Mouse (Mus musculus) Patski (cell line): ENCODE measurements around the gene Rnf130. TPM values are rescaled to one million over a fixed set of nuclear protein-coding genes. Genes with fewer than 3 reads are reported as not detected.

Experiments used
- ATAC-seq: fragments of 100-300 bp; one replicate; pipeline ENCODE4 v1.8.0; 2021
- CTCF ChIA-PET: fragments of 350-600 bp; sonication (Branson Sonifier 250); formaldehyde crosslinking; loops from one replicate; lab custom pipeline; 2022; ENCODE audit warnings: inconsistent platforms; lab: Charles Lee
- POLR2A ChIA-PET: fragments of 350-600 bp; sonication (Branson Sonifier 250); formaldehyde crosslinking; loops from one replicate; lab custom pipeline; 2022; ENCODE audit warnings: antibody characterized with exemption, inconsistent platforms; lab: Charles Lee
- DNase-seq: peaks from one replicate; pipeline ENCODE4 v3.0.0-alpha.2; 2011; ENCODE audit warnings: low read depth, low spot score
- H3K27me3 ChIP-seq: fragments of 371-371 bp; one replicate; pipeline ENCODE4 v1.5.1; 2021
- CTCF ChIP-seq: fragments of 100-300 bp; IDR thresholded peaks from one replicate; pipeline ENCODE4 v1.5.1; 2021
- in situ Hi-C: fragments of 300-500 bp; cut with MboI; formaldehyde crosslinking; loops from 3 replicates; pipeline ENCODE4 v1.11.1; 2018; ENCODE audit warnings: low pct_unique_long_range_greater_than_20kb, mixed read lengths
- polyA plus RNA-seq: library from polyadenylated mRNA; unstranded; gene quantifications from one replicate; pipeline ENCODE4 v1.2.3, GENCODE M21; 2021

Rnf130 gene
- polyA plus RNA-seq, 1 experiment from 2014 or later, result 104 TPM

DNA sequence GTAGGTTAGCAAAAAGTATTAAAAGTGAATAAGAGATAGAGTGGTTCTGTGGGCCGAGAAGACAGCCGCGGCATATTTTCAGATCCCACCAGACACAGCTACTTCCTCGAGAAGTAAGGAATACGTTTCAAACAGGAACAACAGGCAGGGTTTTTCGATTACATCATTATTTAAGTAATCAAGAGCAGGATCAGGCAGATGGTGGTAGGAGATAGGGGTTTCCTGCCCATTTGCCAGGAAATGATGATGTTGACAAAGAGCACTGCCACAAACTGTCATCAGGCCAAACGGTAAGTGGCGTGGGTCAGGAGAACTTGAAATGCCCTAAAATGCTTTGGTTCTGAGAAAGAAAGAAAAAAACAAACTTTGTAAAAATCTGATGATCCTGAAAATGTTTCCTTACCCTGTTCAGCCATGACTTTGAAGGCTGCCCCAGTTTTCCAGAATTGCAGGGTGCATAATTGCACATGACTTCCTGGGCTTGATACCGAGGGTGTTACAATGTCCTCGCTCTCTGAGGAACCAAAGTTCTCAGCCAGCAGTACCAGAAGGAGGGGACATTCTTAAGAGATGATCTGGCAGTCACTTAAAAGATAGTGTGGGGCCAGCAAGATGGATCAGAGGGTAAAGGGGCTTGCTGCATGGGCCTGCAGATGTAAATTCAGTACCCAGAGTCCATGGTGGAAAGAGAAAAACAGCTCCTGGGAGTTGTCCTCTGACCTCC is 109.2 kb downstream of the Rnf130 start:
- ATAC-seq (no peak), DNase-seq (no peak)
- no peak for TF ChIP-seq CTCF
- H3K27me3 ChIP-seq, result no peaks in the 10 kb centered on the region
- POLR2A ChIA-PET, result interaction anchor here (0.8 kb wide), 1 partner anchor 11 kb away, joined by 3 read pairs; no protein-coding TSS in a partner anchor
- in situ Hi-C loops, result loop anchor here (5.0 kb wide), 1 partner anchor 147 kb away; no protein-coding TSS in a partner anchor
- CTCF ChIA-PET, result no interaction called here

DNA sequence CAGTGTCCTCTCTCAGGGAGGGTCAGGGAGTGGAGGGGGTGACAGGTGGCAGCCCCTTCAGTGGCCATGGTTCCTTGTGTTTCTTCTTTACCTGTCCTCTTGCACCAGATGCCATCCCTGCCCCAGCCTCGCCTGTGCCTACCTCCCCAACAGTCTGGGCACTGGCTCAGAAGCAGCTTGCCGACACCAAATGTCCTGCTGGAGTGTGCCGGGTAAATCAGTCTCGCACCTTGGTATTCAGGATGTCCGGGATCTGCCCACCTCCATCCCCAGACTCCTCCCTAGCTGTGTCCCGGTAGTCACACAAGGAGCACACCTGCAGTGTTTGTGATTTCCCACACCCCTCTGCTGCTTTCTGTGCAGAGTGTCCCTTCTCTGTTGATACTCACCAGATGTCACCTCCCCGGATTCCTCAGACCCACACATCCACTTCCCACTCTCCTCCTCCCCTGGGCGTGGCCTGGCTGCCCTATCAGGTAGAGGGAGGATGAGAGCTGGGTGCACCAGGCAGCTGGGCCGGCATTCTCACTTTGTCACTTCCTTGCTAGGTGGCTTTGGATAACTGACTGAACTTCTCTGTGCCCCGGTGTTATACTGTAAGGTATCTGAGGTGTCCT is 113.2 kb downstream of the Rnf130 start:
- ChIA-PET CTCF (interaction anchor here (1.7 kb wide), 1 partner anchor 93 kb away, joined by 3 read pairs; no protein-coding TSS in a partner anchor), POLR2A (no interaction called here)
- in situ Hi-C loops, result no loop called here
- no peaks in the 10 kb centered on the region for H3K27me3 ChIP-seq
- ATAC-seq (no peak), DNase-seq (no peak)
- no peak for TF ChIP-seq CTCF

DNA sequence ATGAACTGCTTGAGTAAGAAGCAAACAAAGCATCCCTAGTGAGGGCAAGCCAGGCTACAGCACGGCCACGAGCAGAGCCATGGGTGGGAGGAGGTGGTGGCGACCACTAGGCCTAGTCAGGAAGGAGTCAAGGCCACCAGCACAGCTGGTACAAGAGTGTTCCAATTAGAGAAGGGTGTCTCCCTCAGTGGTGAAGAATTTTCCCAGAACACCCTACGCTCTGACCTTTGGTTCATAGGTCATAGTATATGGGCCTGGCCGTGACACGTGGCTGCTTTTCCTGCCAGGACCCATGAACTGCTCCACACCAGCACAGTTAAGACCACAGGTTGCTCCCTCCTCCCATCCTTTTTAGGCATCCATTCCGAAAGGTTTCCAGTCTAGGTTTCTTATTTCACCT is 114.4 kb downstream of the Rnf130 start:
- ATAC-seq, result no peak
- DNase-seq, result no peak
- TF ChIP-seq CTCF, result no peak
- in situ Hi-C loops, result no loop called here
- CTCF ChIA-PET, result interaction anchor here (1.1 kb wide), 1 partner anchor 15 kb away, joined by 3 read pairs; no protein-coding TSS in a partner anchor
- H3K27me3 ChIP-seq, result no peaks in the 10 kb centered on the region
- POLR2A ChIA-PET, result no interaction called here

- CTCF ChIA-PET, result interaction anchor here (1.0 to 1.5 kb wide), 2 partner anchors 9 to 16 kb away, joined by 3 to 7 read pairs; no protein-coding TSS in a partner anchor
- POLR2A ChIA-PET, result no interaction called here
- H3K27me3 ChIP-seq, result no peaks in the 10 kb centered on the region
- in situ Hi-C loops, result no loop called here
- no peak for TF ChIP-seq CTCF
- DNase-seq, result no peak
- ATAC-seq, result no peak
Observed at GRCm38 (mm10) chr11:50145529-50145928, 120.4 kb downstream of the Rnf130 start.

- no peak for TF ChIP-seq CTCF
- ChIA-PET CTCF (interaction anchor here (1.0 to 1.5 kb wide), 2 partner anchors 8 to 16 kb away, joined by 3 to 7 read pairs; no protein-coding TSS in a partner anchor), POLR2A (no interaction called here)
- DNase-seq (no peak), ATAC-seq (no peak)
- in situ Hi-C loops, result no loop called here
- H3K27me3 ChIP-seq, result no peaks in the 10 kb centered on the region
Observed at GRCm38 (mm10) chr11:50146121-50146520, 121.0 kb downstream of the Rnf130 start.

- in situ Hi-C loops, result no loop called here
- TF ChIP-seq CTCF, result no peak
- POLR2A ChIA-PET, result interaction anchor here (0.8 to 0.9 kb wide), 2 partner anchors 9 to 15 kb away, joined by 3 read pairs; no protein-coding TSS in a partner anchor
- no peaks in the 10 kb centered on the region for H3K27me3 ChIP-seq
- DNase-seq, result no peak
- CTCF ChIA-PET, result interaction anchor here (1.2 to 2.2 kb wide), 2 partner anchors 14 to 17 kb away, joined by 4 to 7 read pairs; partner anchors contain the start of gene Tbc1d9b
- no peak for ATAC-seq
Observed at GRCm38 (mm10) chr11:50147267-50147957, 122.3 kb downstream of the Rnf130 start.

- ATAC-seq, result no peak
- no peaks in the 10 kb centered on the region for H3K27me3 ChIP-seq
- POLR2A ChIA-PET, result interaction anchor here (0.8 to 0.9 kb wide), 2 partner anchors 9 to 14 kb away, joined by 3 read pairs; no protein-coding TSS in a partner anchor
- TF ChIP-seq CTCF, result no peak
- in situ Hi-C loops, result no loop called here
- no peak for DNase-seq
- CTCF ChIA-PET, result interaction anchor here (2.2 kb wide), 1 partner anchor 13 kb away, joined by 7 read pairs; no protein-coding TSS in a partner anchor
Observed at GRCm38 (mm10) chr11:50147958-50148476, 122.9 kb downstream of the Rnf130 start.

- TF ChIP-seq CTCF, result no peak
- no peaks in the 10 kb centered on the region for H3K27me3 ChIP-seq
- ChIA-PET CTCF (no interaction called here), POLR2A (no interaction called here)
- DNase-seq, result no peak
- no peak for ATAC-seq
- in situ Hi-C loops, result no loop called here
Observed at GRCm38 (mm10) chr11:50149200-50149599, 124.1 kb downstream of the Rnf130 start.

DNA sequence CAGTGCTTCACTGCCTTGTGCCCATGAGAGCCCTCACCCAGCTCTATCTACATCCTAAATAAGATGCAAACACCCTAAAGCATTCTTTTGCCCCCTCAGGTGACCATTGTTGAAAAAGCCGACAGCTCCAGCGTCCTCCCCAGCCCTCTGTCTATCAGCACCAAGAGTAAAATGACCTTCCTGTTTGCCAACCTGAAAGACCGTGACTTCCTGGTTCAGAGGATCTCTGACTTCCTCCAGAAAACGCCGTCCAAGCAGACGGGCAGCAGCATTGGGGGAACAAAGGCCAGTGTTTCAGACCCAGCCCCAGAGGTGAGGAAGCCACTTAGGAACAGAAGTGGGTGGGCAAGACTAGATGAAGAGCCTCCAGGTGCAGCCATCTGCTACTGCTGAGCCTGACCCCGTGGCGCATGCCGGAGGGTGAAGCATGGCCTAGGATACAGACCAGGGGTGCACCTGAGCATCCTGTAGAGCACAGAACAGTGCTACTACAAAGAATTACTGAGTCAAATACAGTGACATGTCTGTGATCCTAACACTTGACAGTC is 124.5 kb downstream of the Rnf130 start:
- in situ Hi-C loops, result no loop called here
- POLR2A ChIA-PET, result no interaction called here
- CTCF ChIA-PET, result no interaction called here
- no peak for TF ChIP-seq CTCF
- H3K27me3 ChIP-seq, result no peaks in the 10 kb centered on the region
- DNase-seq (no peak), ATAC-seq (no peak)

GRCm38 (mm10) chr11:50151374-50151773 is 126.2 kb downstream of the Rnf130 start:
- ATAC-seq (no peak), DNase-seq (no peak)
- ChIA-PET POLR2A (no interaction called here), CTCF (interaction anchor here (1.2 kb wide), 1 partner anchor 11 kb away, joined by 4 read pairs; no protein-coding TSS in a partner anchor)
- no peaks in the 10 kb centered on the region for H3K27me3 ChIP-seq
- in situ Hi-C loops, result no loop called here
- TF ChIP-seq CTCF, result no peak
